Mouse (Mus musculus) cerebellum, postnatal 4 days (tissue): ENCODE measurements around the gene Sowaha.

Source experiments
- DNase-seq, 2 experiments: peaks; one replicate each; pipeline ENCODE4 v3.0.0; 2022; ENCODE audit warnings: low spot score in 2 of 2, mixed read lengths in 1 of 2

The Sowaha gene

DNA sequence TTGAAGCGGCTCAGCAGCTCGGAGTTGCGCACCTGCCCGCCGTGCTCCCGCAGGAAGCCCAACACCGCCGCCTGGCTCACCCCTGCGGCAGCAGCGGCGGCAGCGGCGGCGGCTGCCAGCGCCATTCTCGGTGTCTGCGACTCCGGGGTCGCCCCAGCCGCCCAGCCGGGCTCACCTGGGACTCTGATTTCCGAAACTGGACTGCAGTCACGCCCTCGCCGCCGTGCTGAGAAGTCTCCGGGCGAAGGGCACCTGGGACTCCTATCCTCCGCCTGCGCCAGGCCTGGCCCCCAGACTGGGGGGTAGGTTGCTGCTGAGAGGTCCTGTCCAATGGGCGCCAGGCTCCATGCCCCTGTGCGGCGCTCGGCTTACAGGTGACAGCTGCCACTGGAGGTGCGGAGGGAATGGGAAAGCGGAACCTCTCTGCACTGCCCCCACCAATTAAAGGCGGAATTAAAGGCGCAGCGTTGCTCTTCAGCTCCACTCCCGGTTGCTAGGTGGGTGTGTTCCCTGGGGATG lies at the start of gene Sowaha, which contains the start of gene Gm9945:
Gene Sowaha (minus strand): TSS at position 492 of the 519 bp plus-strand sequence.
Gene Gm9945 (plus strand): TSS at position 384 of the 519 bp plus-strand sequence.
- no peak for DNase-seq

DNA sequence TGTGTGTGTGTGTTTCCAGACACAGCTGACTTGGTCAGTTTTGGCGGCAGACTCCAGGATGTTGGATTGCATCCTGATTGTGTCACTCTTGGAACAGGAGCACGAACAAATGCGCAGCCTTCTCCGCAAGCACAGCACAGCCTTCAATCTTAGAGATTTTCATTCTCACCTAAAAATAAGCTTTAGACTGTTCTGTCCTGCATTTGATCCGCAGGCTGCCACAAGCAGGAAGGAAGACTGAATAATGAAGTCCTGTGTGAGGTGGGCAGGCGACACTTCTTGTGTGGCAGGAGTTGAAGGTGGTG lies 49.1 kb upstream of the Sowaha start:
- no peak for DNase-seq

DNA sequence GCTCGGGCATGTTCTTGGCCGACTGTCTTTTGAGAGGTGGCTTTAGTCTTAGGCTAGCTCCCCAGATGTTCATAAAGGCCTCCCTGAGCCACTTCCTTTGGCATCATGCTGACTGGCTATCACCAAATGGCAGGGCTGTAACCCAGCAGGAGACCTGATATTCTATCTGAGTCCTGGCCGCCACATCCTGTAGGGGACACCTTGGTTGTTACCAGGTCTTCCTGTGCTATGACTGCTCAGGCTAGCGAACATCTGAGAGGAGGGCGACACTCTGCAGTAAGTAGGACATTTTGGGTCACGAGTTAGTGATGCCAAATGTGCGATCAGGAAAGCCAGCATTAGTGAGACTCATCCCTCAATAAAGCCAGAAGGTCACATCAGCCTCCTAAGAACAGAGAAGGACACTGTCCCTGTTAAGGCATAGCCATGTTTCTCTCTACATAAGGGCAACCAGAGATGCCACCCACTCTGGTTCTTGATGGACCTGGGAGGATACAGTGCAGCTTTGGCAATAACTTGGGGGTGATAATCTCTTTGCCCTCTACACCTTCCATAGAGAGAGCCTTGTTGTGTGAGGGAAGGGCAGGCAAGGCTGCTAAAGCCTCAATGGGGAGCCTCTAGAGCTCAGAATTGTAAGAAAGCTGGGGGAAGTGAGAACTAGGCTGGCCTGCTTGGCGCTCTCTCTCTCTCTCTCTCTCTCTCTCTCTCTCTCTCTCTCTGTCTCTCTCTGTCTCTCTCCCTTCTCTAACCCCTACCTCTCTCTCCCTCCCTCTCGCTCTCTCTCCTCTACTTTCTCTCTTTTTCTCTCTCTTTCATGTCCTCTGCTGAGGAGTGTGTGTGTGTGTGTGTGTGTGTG lies 48.6 kb upstream of the Sowaha start:
- DNase-seq, result no peak

DNA sequence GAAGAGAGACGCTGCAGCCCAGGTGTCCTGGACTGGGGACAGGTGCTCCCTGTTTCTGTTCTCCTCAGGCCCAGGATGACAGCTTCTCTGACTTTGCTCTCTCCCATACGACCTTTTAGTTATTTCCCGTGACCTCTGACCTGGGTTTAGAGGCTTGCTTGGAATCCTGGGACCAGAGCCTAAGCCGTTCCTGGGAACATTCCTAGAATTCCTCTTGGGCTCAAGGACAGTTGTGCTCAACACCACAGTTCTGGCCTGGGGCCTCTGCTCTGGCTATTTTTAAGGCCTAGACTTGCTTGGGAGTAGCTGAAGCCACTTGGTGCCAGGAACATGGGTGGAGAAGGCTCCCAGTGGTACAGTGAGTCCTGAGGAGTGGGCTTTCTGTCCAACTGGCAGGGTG lies 45.4 kb upstream of the Sowaha start:
- DNase-seq, result no peak

DNA sequence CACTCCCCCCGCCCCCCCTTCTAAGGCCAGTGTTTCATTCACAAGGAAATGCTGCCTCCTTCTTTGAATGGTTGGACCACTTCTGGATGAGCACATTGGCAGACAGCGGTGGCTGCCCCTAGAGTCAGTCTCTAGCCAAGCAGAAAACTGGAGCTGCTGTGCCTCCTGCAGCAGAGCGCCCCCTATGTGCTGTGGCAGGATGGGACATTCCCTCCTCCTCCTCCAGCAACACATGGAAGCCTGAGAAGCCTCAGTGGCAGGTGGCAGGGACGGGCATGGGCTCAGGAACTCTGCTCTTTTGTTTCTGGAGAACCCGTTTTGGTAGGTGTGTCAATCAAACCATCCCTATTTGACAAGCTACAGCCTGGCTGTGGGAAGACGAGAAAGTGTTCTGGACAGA lies 44.8 kb upstream of the Sowaha start:
- DNase-seq, result no peak

DNA sequence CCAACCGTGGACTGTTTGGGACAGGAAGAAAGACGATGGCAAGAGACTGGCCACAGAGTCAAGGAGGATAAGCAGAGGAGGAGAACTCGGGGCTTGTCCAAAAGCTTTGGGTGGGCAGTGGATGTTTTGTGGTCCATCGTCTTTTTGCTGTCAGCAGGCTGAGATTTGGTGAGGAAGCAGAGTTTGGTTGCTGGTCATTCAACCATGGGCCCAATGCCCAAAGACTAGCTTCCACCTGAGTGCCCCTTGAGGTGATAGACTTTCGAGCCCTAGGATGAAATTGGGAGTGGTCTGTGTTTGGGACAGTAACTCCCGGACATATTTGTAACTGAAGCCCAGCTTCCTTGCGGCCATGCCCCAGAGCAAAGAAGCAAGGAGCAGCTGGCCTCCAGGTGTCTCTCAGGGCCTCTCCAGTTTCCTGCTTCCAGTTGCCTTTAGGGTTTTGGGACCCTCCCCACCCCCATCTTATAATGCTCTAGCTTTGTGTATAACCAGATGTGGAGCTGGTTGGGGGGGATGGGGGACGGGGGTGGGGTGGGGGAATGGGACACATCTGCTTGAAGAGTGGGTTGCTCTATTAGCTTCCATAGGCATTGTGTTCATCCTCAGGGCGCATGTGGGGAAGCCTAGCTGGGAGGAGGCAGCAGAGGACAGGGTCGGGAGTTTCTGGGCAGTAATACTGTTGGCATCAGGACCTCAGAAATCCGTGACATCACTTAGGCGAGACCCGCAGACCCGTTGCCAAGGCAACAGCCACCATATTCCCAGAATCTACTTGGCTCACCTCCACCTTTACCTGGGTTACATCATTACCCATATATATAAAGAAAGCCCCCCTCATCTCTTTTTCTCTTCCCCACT lies 43.7 kb upstream of the Sowaha start:
- DNase-seq, result no peak

DNA sequence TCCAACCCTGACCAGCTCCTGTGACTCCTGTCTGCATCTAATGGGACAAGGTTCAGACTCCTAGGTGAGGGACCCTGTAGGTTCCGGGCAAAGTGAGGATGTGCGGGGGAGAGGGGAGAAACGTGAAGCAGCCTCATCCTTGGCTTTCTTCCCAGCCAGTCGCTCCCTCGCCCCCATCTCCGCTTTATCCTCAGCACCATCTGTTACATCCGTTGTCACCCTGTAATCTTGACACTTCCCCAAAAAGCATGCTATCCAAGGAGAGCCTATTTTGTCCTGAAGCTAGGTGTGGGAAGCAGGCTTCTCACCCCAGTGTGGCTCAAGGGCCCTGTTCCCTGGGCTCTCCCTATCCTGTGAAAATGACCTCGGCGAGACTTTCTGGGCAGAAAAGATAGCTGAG lies 42.9 kb upstream of the Sowaha start:
- no peak for DNase-seq

DNA sequence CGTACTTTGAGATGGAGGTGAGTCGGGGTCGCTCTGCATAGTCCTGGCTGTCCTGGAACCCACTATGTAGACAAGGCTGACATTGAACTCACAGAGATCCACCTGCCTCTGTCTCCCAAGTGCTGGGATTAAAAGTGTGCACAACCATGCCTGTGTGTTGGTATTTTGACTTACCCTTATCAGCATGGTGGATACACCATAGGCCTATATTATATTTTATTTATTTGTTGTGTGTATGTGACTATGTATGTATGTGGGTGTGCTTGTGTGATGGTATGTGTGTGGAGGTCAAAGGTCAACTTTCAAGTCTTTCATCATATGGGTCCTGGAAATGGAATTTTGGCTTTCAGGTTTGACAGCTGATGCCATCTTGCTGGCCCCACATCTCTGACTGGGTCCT lies 42.3 kb upstream of the Sowaha start:
- no peak for DNase-seq

DNA sequence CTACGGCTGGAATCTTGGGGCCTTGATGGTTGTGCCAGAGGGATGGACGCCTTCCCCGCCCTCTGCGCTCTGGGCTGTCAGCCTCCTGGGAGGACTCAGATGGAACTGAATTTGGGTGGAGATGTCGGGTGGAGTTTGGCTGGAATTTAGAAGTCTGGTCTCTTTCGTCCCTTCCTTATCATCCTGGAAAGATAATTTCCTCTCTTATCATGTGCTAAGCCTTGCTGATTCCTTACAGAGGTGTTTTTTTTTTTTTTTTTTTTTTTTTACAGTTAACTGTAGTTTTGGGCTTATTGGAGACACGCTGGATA lies 41.7 kb upstream of the Sowaha start:
- no peak for DNase-seq

DNA sequence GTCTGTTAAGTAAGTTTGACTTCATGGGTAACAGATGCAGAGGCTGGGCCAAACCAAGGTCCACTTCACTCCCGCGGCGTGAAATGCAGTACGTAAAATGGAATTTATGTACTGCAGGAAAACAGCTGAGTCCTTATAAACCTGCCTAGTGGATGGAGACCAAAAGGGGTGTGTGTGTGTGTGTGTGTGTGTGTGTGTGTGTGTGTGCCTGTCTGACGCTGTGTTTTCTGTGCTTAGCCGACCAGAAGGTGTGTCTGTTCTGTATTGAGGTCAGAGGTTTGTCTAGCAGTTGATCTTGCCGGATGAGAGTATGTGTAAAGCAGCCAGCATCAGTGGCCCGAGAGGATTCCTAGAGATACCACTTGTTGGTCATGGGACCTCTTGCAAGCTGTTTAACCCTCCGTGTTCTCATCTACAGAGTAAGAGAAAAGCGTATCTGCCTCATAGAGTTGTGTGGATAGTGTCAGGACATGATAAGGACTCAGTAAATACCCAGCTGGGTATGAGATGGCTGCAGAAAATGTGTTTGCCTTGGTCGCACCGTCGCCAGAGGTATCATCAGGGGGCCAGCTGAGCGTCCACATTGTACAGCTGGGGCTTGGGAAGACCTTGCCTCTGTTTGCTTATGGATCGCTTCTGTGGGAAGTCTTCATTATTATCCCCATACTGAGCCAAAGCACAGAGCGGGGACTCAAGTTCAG lies 41.2 kb upstream of the Sowaha start:
- no peak for DNase-seq

DNA sequence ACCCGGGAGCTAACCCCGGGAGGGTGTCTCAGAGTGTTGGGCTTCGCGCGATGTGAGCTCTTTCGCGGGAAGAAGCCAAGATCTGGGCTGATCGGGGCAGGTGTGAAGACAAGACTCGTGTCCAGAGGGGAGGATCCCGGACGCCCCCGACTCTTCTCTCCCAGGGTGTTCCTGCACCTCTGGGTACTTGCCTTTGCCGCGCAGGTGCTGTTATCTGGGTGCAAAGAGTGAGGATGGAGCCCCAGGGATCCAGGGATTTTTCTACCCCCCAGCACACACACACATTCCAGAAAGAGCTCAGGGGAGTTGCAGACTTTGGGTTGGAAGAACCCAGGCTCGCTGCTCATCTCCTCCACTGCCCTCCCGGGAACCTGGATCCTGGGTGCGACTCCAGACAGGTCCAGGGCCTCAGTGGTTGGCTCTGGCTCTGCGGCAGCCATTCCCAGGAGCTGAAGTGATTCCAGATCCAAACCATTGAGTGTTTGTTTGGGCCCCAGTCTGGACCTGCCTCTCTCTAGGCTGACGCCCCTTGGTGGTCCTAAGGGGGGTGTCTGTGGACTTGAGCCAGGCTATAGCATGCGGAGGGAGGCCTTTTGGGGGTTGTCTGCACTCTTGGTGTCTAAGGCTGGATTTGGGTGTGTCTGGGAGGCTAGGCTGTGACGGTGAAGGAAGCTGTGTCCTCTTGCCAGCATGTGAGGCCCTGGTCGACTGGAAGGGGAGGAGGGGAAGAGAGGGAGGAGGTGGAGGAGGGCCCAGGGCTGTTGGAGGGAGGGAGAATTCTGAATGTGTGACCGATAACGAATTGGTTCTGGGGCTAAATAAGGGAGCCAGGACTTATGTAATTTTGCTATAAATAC lies 40.3 kb upstream of the Sowaha start:
- DNase-seq, result peak in 1 of 2 experiments; percentile 29

DNA sequence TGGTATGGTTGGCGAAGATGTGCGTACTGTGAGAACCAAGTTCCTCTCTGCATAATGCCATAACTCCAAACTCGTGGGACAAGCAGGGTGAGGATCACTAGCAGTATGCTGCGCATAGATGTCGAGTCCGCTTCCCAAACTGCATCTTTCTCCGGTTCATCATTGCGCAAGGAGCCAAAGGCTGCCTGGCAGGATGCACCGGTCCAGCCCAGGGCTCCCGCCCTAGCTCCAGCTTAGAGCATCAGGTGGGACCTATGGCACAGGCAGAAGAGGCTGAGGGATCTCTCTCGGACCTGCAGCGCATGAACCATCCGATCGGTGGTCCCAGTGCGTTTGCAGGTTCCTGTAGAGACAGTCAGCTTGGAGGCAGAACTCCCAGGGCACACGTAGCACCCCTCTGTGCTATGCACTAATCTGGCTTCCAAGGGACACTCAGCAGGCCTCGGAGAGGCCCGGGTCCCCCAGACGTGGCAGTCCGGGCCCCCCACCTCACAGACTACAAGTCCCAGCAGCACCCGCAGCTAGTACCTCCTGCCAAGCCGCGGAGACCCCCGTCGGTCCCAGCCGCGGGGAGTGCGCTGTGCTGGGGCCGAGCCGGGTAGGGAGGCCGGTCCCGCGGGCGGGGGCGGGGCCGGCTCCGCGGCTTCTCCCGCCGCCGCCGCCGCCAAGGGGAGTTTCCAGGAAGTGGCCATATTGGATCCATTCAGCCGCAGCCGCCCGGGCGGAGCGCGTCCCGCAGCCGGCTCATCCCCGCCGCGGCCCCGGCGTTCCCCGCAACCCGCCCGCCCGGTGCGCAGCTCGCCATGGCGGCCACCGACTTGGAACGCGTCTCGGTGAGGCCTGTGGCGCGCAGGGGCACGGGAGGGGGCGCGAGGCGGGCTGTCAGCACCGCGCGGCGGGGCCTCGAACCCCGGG lies 39.4 kb upstream of the Sowaha start, which contains the start of gene Sept8:
Gene Sept8 (plus strand): TSS at position 51 of the 915 bp plus-strand sequence.
- peak in 1 of 2 experiments; percentile 49 for DNase-seq

DNA sequence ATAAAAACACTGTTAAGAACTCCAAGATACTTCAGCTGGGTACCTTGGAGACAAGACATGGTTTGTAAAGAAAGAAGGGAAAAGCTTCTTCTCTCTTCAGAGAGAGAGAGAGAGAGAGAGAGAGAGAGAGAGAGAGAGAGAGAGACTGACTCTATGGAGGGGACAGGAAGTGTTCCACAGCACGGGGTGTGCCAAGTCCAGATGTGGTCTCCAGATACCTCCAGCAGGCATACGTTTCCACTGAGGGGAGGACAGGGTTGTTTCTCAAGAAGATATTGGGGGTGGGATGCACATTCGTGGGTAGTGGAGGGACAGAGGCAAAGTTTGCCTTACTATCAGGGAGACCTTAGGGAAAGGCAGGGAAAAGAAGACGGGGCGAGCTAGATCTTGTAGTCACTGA lies 38.7 kb upstream of the Sowaha start:
- DNase-seq, result no peak

DNA sequence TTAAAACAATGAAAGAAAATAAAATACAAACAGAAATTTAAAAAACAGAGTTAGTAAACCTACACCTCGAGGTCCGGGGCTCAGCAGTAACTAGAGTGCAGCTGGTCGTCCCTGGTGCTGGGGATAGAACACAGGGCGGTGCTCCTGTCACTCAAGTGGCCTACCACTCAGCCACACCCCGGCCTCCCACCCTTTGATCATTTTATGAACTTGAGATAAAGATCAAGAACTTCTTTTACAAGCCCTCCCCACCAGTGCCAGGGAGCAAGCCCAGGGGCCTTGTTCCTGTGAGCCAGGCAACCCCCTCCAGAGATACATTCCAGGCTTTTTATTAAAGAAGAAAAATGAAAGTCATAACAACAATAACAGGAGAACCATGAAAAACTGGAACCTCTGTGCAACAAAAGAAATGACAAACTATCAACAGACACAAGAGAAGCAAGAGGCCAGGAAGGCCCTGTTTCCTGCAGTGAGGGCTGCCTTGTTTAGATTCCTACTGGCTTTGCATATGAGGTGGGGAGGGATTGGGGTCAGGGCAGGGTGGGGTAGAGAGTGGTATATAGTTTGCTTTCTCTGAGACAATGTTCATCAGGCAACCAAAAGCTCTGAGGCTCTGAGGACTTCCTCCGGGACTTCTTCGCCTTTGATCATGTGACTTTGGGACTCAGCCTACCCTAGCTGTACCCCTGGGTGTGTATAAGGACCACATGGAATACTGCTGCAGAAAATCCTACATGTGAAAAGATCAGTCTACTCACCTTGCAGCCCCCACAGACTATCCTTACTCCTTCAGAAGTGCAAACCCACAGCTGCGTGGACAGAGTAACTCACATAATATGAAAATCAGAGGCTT lies 36.9 kb upstream of the Sowaha start:
- DNase-seq, result no peak

DNA sequence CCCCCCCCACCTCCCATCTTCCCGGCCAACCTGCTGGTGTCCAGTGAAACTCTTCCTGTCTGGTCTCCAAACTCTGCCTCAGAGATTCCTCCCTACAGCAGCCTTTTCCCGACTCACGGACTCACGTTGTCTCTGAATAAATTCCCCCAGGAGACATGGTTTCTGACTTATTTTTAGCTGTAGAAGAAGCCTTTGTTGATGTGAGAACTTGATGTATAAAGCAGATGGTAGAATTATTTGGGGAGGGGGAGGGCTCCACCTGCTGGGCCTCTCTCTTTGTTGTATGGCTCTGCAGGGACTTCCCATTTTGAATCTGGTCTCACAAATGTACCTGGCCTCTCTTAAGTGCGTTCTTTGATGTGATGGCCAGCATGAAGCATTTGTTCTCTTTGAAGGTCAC lies 30.3 kb upstream of the Sowaha start:
- DNase-seq, result no peak

DNA sequence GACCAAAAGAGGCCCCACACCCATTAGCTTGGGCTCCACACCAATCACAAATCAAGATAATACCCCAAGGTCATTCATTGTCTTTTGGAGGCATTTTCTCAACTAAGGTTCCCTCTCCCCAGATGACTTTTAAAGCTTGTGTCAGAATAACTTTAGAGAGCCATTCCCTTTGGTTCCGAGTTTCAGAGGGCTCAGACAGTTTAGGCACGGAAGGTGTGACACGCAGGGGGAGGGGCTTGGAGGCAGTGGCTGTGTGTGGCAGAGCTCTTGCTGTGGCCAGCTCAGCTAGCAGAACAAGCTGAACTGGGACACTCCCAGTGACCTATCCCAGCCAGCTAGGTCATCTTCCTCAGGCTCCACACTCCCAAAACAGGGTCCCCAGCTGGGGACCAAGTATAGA lies 28.5 kb upstream of the Sowaha start:
- DNase-seq, result no peak

DNA sequence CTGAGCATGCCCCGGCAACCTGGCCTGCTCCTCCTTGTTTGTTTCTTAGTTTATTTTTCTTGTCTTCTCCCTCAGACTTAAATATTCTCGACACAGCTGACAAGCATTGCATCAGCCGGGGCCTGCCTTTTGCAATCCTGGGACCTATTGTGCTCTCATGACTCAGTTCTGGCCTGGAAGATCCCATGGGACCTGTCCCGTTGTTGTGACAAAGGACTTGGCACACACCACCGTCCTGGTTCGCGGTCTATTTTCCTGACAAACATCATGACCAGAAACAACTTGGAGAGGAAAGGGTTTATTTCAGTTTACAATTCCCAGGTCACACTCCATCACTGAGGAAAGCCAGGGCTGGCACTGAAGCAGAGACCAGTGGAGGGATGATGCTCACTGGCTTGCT lies 28.1 kb upstream of the Sowaha start:
- no peak for DNase-seq

DNA sequence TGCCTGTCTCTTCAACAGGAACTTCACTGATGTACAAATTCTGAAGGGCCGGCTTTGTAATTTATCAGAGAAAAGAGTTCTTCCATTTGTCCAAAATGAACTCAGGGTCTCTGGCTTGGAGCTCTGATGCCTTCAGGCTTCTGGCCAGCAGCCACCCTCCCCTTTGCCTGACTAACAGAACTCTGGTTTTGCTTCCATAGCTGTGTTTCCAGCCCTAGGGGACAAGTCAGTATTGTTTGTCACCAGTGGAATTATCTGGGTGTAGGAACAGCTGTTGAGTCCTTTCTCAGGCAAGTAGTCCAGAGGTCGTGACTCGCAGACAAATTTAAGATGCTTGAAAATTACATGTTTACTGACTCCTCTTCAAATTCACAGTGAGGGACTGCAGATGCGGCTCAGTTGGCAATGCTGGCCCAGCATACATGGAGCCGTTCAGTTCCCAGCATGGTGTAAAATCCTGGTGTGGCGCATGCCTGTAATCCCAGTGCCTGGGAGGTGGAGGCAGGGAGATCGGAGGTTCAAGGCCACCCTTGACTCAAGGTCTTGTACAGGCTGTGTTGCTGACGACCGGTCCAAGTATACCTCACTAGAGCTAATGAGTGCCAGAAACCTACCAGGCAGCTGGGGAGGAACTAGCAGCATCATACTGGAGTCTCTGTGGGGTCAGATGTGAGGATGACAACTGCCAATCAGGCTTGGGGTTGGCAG lies 27.2 kb upstream of the Sowaha start:
- DNase-seq, result peak in 1 of 2 experiments; percentile 30
